Mouse (Mus musculus): ENCODE results near the gene Polr2c.

Polr2c gene

DNA sequence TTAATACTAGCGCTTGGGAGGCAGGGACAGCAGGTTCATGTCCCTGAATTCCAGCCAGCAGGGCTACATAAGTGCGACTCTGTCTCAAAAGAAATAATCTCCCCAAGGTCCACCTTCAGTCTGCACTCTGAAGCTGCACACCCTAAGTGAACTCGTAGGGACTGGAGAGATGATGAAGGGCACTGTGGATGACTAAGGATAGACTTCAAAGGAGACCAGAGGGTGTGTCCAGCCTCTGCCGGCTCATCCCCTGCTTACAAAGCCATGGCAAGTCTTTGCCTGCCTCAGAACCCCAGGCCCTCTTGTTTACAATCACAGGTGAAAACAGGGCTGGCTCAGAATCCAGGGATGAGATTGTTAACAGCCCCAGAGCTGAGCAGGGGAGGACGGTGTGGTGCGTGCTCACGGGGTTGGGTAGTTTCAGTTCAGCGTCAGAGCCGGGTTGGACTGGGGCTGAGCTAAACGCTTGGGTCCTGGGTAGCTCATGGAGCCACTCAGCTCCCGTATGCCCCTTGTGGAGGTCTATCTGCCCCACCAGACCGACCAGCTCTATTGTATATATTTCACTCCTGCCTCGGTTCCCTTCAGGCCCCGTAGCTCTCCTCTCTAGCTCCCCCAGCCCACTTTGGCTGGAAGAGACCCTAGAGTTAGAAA is 31.3 kb downstream of the Polr2c start:
- no peak for DNase-seq

DNA sequence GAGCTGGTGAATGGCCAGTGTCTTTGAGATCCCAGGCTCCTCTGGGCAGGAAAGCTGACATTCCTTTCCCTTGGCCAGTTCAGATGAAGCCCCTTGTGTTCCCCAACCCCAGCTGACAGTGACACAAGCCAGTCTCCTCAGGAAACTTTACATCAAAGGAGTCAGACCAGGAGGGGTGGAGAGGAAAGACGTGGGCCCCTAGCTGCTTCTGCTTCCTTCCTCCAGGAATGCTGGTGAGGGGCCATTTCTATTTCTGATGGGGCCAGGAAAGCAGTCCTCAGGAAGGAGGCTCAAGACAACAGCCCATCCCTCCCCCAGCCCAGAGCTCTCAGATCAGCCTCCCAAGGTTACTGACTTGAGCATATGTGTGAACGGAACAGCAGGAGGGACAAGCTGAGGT is 35.7 kb downstream of the Polr2c start:
- DNase-seq: peak; percentile 44

DNA sequence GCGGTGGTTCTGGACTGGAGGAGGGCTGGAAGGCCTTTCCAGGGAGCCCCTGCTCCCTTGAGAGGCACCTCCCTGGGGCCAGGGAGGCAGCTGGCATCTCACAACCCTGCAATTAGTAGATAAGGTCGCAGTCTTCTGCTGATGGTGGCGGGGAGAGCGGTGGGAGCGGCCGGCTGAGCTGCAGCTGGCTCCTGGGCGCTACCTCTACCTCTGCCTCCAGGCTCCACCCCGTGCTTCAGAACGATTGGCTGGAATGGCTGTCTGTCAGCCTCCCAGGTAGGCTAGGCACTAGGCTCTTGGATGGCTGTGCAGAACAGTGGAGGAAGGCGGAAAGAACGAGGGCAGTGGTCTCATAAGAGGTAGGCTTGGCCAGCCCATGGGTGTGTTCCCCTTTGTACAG is 42.0 kb downstream of the Polr2c start:
- DNase-seq: peak; percentile 70

DNA sequence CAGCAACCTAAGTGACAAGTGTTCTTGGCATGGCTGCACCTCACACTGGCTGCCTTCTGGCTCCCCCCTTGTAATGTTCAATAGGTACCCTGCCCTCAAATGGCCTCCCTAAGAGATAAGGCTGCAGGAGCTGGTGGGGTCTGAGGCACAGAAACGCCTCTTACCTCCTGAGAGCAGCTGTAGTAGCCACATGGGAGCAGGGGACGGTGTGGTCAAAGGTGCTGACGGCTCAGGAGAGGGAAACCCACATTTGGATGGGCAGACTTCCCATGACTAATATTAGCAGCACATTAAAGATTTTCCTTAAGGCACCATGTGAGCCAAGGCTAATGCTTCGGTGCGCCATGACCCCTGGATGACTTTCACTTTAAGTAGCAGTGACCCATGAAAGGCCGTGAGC is 43.4 kb downstream of the Polr2c start:
- DNase-seq: no peak

DNA sequence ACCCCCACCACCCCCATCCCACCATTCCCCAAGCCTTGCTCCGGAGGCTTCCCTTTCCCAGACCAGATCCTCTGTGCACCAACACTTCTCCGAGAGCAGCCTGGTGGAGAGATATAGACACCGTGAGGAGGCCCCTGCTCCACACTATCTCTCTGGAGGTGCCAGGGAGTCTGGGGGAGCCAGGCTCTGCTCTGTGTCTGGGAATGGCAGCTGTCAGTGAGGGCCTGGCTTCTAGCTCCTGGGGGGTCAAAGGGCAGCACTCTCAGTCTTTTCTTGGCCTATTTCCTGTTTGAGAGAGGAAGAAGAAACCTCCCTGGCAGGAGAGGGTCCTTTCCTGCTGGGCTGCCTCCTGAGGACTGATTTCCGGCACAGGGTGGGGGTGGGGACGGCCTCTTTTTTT is 43.8 kb downstream of the Polr2c start:
- DNase-seq: peak; percentile 42

DNA sequence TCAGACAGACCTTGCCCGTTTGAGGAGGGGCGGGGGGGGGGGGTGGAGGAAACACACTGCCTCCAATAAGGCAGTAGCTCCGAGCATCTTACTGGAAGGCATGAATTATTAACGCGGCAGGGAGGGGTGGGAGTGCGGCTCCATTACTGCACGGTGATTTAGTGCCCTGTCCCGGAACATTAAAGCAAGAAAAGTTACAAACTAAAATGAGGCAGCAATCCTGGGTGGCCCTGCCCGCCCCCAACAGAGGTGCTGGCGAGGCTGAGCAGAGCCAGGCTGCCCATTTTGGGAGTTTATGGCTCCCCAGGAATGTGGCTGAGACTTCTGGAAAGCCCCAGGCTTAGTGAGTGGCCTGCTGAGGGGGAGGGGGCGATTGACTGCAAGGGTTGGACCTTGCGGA is 46.5 kb downstream of the Polr2c start:
- peak; percentile 62 for DNase-seq

DNA sequence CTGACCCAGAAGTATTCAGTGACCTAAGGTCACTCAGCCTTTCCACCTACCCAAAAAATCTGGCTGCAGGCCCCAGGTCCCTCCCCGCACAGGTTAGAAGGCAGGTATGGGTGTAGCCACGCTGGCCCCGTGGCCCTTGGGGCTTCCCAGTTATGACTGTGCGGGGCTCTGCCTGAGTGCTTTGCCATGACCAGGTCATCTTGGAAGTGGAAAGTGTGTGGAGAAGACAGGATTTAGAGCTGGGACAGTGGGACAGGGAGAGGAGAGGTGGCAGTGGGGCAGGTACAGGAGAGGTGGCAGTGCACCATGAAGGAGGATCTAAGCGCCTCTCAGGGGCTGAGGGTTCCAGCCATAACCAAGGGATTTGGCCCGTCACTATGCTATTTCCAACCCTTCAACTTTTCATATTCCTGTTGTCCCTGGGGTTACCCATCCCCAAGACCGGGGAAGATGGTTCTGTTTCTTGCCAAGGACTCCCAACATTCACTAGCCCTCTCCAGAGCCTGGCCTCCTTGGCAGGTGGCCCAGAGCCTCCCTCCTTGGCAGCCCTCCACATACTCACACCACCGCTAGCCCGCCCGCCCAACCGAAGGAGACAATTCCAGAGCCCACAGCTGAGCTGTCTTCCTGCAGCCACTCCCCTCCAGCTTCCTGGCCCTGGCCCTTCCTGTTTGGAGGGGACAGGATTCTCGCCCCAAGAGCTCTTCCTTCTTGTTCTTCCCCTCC is 47.4 kb downstream of the Polr2c start:
- peak; percentile 96 for DNase-seq

DNA sequence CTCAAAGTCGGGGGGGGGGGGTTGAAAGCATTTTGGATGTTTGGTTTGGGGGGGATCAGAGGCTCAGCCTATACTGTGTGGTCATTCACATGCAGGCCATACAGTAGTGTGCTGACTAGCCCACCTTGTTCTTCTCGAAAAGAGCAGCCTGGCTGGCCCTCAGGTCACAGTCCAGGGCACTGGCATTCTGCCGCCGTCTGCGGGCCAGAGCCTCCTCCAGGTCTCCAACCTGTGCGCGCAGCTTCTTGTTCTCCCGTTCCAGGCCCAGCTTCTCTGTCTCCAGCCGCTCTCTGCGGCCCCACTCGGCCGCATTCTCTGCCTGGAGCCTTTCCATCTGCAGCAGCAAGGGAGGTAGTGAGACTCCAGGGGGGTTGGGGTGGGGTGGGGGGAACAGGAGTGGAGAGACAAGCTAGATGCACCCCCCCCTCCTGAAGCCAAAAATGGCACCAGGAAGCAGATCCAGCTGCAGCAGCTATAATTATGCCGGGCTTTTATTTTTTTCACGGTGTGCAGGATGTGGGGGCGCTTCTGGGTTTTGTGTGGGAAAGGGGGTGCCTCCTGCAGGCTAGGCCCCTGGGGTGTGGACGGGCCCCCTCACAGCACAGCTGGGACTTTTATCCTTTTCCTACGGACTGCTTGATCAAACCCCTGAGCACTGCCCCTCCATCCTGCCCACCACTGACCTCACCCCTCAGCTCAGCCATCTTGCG is 50.5 kb downstream of the Polr2c start:
- DNase-seq: peak; percentile 78

DNA sequence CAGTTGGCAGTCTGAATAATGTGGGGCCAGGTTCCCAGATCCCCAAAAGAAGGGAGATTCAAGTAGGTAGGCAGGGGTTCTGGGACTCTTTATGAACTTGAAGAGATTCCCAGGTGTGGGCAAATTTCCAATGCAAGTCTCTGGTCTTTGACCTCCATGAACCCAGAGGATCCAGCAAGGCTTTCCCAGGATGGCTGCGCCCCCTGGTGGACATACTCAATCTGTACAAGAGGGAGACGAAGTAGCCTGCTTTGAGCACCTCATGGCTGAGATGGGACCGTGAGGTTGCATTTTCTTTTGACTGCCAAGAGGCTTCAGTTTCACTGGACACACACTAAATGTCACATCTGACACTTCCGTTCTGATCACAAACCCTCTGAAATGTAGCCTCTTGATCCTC is 51.6 kb downstream of the Polr2c start:
- DNase-seq: peak; percentile 93

DNA sequence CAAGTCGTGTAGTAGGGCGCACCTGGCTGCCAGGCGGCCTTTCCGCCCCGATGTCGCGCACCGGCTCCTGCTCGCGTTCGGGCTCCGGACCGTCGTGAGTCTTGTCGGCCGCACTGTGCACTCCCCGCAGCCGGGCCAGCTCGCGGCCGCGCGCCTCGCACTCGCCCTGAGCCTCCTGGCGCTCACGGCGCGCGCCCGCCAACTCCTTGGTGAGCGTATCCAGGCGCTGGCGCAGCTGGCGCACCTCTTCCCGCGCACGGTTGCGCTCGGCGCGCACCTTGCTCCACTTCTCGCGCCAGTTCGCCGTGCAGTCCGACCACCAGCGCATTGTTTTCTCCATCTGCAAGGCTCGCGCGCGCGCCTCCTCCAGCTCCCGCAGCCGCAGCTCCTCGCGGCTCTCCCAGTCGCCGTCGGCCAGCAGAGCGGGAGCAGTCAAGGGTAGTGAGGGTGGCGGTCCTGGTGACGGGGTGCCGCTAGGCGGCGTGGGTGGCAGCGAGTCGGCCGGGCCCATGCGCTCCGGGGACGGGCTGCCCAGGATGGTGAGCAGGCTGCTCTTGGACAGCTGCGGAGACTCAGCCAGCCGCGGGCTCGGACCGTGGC is 55.9 kb downstream of the Polr2c start:
- DNase-seq: peak; percentile 80

DNA sequence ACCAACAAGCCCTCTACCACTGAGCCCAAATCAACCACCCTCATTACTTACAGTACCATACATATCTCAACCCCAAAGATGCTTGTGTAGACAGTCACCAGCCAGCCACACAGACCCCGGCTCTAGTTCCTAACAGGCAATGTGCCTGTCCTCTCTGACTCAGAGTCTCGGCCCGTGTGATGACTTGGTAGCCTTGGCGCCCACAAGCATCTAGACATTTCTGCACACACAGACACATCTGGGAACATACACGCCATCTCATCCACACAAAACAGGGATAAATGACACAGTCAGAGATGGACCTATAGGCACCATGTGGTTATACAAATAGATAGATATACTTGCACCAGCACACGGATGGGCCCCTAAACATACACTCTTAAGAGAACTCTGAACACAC is 57.0 kb downstream of the Polr2c start:
- no peak for DNase-seq

DNA sequence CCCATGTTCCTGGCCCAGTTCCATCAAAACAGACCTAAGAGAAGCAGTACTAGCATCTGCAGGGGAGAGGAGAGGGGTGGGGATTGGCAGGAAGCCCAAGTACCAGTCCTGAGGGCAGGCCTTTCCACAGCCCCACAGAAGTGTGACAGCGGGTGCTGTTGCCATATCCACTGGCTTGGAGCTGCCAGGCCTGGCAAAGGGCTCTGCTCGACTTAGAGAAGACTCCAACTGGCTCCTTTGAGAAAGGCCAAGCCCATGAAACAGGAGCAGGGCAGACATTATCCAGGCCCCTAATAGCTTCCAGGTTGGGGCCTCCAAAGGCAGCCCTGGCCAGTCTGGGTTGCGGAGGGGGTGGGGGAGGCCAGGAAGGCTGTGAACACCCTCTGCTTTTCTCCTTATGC is 57.5 kb downstream of the Polr2c start:
- peak; percentile 78 for DNase-seq

DNA sequence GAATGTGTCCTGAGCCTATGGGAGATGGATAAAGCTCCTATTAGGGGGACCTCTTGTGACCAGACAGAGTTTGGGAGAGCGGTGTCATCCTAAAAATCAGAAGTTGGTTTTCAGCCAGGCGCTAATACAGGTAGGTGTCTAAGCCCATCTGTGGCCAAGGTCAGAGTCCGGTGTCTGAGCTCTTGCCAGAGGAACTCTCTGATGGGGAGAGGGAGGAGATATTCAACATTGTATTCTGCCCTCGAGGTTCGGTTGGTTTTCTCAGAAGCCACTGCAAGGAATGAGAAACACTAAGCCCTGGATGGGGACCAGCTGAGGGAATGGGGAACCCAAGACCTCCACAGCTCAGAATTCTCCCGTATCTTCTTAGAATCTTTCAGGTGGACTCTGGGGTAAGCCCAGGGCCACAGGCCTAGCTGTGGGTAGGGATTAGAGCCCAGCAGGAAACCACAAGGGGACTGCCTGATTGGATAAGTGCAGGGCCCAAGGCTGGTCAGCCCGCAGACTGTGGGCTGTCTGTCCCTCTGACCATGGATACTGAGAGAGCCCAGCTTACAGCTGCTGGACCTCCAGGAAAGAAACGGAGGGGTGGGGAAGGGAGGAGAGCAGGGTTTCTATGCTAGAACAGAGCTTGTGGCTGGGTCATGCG is 59.2 kb downstream of the Polr2c start:
- DNase-seq: no peak

DNA sequence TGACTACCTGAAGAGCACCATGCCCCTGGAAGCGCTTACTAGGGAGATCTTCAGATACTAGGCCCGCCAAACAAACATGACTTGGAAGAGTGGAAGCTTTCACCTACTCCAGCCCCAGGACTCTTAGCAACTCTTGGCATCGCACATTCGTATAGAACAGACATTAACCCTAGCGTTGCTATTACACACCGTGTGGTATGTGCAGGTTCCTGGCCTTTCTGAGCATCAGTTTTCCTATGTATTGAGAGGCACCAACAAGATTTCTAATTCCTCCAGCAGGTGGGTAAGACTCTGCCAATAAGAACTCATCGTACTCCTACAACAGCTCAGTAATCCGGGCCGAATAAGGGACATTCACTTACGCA is 59.7 kb downstream of the Polr2c start:
- DNase-seq: no peak

DNA sequence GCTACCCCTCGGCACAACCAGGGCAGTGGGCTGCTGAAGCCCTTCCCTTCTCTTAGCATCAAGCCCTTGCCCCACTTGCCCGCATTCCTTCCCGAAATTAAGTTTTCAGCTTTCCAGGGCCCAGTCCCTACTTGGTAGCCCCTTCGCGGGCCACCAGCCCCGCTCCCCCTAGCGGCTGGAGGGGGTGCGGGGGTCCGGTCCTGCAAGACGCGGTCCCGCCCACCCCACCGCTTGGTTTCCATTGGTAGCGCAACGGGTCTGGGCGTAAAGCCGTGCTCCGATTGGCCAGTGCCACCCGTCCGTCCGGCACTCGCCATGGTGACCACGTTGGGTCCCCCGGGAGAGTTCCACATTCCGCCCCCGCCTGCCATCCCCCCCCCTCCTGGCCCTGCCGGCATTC is 60.1 kb downstream of the Polr2c start:
- peak; percentile 99 for DNase-seq

DNA sequence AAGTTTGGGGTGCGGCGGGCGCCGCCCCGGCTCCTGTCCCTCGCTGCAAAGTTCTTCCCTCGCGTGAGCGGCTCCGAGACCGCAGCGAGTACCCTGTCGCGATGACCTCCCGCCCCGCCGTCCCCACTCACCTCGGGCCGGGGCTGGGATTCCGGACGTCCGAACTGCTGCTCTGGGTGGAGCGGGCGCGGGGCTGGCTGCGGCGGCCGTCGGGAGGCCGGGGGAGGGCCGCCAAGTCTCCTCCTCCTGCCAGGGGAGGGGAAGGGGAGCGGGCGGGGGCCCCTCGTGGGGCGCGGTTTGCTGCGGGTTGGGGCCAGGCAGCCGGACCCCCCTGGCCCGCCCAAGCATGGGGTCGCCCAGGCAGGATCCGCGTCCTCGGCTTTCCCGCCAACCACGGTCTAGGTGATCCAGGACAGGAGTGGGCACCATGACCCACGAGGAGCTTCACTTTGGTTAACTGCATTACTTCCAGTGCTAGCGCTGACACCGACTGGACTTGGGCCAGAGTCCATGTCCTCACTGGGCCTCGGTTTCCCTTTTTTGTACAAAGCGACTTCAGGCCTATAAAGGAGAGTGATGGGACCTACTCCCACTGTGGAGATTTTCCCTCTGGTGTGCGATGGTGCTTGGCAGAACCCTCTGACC is 60.7 kb downstream of the Polr2c start, which contains the start of gene Ccdc102a:
Gene Ccdc102a, minus strand, starts transcription at position 248 of the 645 bp plus-strand sequence.
- DNase-seq: peak; percentile 82

DNA sequence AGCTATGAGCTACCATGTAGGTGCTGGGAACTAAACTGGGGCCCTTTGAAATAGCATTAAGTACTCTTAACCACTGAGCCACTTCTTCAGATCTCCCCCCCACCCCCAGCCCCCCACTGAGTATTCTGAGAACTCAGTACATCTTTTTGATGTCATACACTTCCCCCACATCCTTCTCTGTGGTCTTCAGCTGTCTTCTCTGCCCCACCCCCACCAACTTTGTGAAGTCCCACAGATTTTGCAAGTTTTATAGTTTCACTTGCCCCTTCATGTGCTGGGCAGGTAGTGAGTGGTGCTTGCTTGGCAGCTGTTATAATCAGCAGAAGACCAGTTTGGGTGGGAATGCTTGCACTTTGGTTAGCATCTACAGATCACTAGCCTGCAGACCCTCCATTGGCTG is 62.0 kb downstream of the Polr2c start:
- DNase-seq: no peak

DNA sequence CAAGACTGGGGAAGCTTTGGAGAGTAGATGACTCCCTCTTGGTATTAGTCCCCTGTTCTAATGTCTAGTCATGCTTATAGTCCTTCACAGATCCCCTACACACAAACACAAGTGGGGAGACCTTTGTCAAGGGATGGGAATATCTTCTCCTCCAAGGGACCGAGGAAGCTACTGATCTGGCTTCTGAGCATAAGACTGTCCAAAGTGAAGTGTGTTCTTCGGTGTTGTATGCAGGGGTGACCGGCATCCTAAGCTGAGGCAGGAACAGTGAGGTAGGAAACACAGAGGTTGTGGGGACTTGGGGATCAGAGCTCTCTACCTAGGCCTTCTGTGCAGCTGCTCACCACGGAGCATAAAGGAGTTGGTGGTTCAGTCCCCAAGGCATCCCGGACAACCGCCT is 64.9 kb downstream of the Polr2c start:
- DNase-seq: no peak

DNA sequence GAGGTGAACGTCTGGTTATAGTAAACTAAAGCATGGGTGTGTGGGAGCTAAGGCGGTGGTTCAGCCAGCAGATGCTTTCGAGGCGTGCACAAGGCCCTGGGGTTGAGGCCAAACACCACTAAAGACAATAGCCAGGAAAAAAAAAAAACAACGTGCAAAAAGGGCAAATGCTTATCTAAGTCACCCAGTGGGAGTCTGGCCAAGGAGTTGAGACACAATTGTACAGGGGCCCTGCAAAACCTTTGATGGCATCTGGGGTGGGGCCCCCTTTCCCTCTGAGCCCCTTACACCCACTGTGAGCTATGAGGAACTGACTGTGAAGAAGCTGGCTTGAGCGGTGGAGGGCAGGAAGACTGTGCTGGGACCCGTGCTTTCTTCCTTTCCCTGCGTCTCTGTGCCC is 65.4 kb downstream of the Polr2c start:
- no peak for DNase-seq
